Mouse (Mus musculus): Measurements from ENCODE around the gene Jazf1. TPM values are rescaled to one million over a fixed set of nuclear protein-coding genes. Genes with fewer than 3 reads are reported as not detected.

Gene Jazf1
- polyA plus RNA-seq, 1 experiment from 2014 or later: 3.2 TPM

GRCm38 (mm10) chr6:52894501-52894823 lies 174.0 kb downstream of the Jazf1 start:
- H3K36me3 ChIP-seq (ENCODE audit: insufficient read depth, low read length): no peaks in the 10 kb centered on the region
- H3K27ac ChIP-seq: no peak overlapping the region
- DNase-seq (ENCODE audit: low spot score): no peak
- H3K4me1 ChIP-seq (replicated peaks; ENCODE audit: insufficient read depth, low read length): no peaks in the 10 kb centered on the region; the same call in 1 of the 2 replicates
- no peak overlapping the region for H3K4me2 ChIP-seq (ENCODE audit: low read length)
- H3K9ac ChIP-seq (ENCODE audit: low read depth, low read length): no peak overlapping the region
- no peak overlapping the region for H3K4me3 ChIP-seq (replicated peaks; ENCODE audit: low read depth, low read length)
- H3K9me3 ChIP-seq (replicated peaks; ENCODE audit: low read length): no peaks in the 10 kb centered on the region
- no peaks in the 10 kb centered on the region for H3K27me3 ChIP-seq (ENCODE audit: insufficient read depth, low read length)
- no peak for TF ChIP-seq CTCF (IDR thresholded peaks at IDR 0.05; ENCODE audit: low read depth)
- 56% methylated on average over 13 of the region's 13 CpGs for WGBS
- ATAC-seq (replicated peaks; ENCODE audit: low FRiP score, low read depth): no peak

GRCm38 (mm10) chr6:52893811-52894500 lies 174.5 kb downstream of the Jazf1 start:
- WGBS: 50% methylated on average over 9 of the region's 9 CpGs
- no peaks in the 10 kb centered on the region for H3K36me3 ChIP-seq (ENCODE audit: insufficient read depth, low read length)
- no peak overlapping the region for H3K27ac ChIP-seq
- H3K4me3 ChIP-seq (replicated peaks; ENCODE audit: low read depth, low read length): no peak overlapping the region
- no peak for ATAC-seq (replicated peaks; ENCODE audit: low FRiP score, low read depth)
- no peak for DNase-seq (ENCODE audit: low spot score)
- H3K9ac ChIP-seq (ENCODE audit: low read depth, low read length): no peak overlapping the region
- H3K9me3 ChIP-seq (replicated peaks; ENCODE audit: low read length): no peaks in the 10 kb centered on the region
- H3K27me3 ChIP-seq (ENCODE audit: insufficient read depth, low read length): no peaks in the 10 kb centered on the region
- TF ChIP-seq CTCF (IDR thresholded peaks at IDR 0.05; ENCODE audit: low read depth): no peak
- H3K4me2 ChIP-seq (ENCODE audit: low read length): no peak overlapping the region
- H3K4me1 ChIP-seq (replicated peaks; ENCODE audit: insufficient read depth, low read length): no peaks in the 10 kb centered on the region; the same call in 1 of the 2 replicates

- Histone ChIP-seq H3K4me1 (replicated peaks; ENCODE audit: insufficient read depth, low read length) (no peaks in the 10 kb centered on the region; the same call in 1 of the 2 replicates), H3K9ac (ENCODE audit: low read depth, low read length) (no peak overlapping the region), H3K27ac (no peak overlapping the region), H3K9me3 (replicated peaks; ENCODE audit: low read length) (no peaks in the 10 kb centered on the region), H3K27me3 (ENCODE audit: insufficient read depth, low read length) (no peaks in the 10 kb centered on the region), H3K4me3 (replicated peaks; ENCODE audit: low read depth, low read length) (no peak overlapping the region), H3K36me3 (ENCODE audit: insufficient read depth, low read length) (no peaks in the 10 kb centered on the region), H3K4me2 (ENCODE audit: low read length) (no peak overlapping the region)
- TF ChIP-seq CTCF (IDR thresholded peaks at IDR 0.05; ENCODE audit: low read depth): no peak
- ATAC-seq (replicated peaks; ENCODE audit: low FRiP score, low read depth) (no peak), DNase-seq (ENCODE audit: low spot score) (no peak)
- 81% methylated on average over 3 of the region's 3 CpGs for WGBS
Observed at GRCm38 (mm10) chr6:52892978-52893377, 175.5 kb downstream of the Jazf1 start.

- Histone ChIP-seq H3K4me3 (replicated peaks; ENCODE audit: low read depth, low read length) (no peak overlapping the region), H3K27me3 (ENCODE audit: insufficient read depth, low read length) (no peaks in the 10 kb centered on the region), H3K9ac (ENCODE audit: low read depth, low read length) (no peak overlapping the region), H3K4me2 (ENCODE audit: low read length) (no peak overlapping the region), H3K9me3 (replicated peaks; ENCODE audit: low read length) (no peaks in the 10 kb centered on the region), H3K36me3 (ENCODE audit: insufficient read depth, low read length) (no peaks in the 10 kb centered on the region), H3K27ac (no peak overlapping the region), H3K4me1 (replicated peaks; ENCODE audit: insufficient read depth, low read length) (no peaks in the 10 kb centered on the region)
- 50% methylated on average over 4 of the region's 4 CpGs for WGBS
- no peak for TF ChIP-seq CTCF (IDR thresholded peaks at IDR 0.05; ENCODE audit: low read depth)
- no peak for DNase-seq (ENCODE audit: low spot score)
- no peak for ATAC-seq (replicated peaks; ENCODE audit: low FRiP score, low read depth)
Observed at GRCm38 (mm10) chr6:52887541-52888203, 180.8 kb downstream of the Jazf1 start.

GRCm38 (mm10) chr6:52883773-52884172 lies 184.7 kb downstream of the Jazf1 start:
- TF ChIP-seq CTCF (IDR thresholded peaks at IDR 0.05; ENCODE audit: low read depth): no peak
- Histone ChIP-seq H3K9ac (ENCODE audit: low read depth, low read length) (no peak overlapping the region), H3K4me1 (replicated peaks; ENCODE audit: insufficient read depth, low read length) (no peaks in the 10 kb centered on the region), H3K4me2 (ENCODE audit: low read length) (no peak overlapping the region), H3K4me3 (replicated peaks; ENCODE audit: low read depth, low read length) (no peak overlapping the region), H3K36me3 (ENCODE audit: insufficient read depth, low read length) (no peaks in the 10 kb centered on the region), H3K27ac (no peak overlapping the region), H3K9me3 (replicated peaks; ENCODE audit: low read length) (no peaks in the 10 kb centered on the region), H3K27me3 (ENCODE audit: insufficient read depth, low read length) (no peaks in the 10 kb centered on the region)
- ATAC-seq (replicated peaks; ENCODE audit: low FRiP score, low read depth) (no peak), DNase-seq (ENCODE audit: low spot score) (no peak)
- 63% methylated on average over 2 of the region's 2 CpGs for WGBS

- Histone ChIP-seq H3K9me3 (replicated peaks; ENCODE audit: low read length) (no peaks in the 10 kb centered on the region), H3K36me3 (ENCODE audit: insufficient read depth, low read length) (no peaks in the 10 kb centered on the region), H3K4me2 (ENCODE audit: low read length) (no peak overlapping the region), H3K9ac (ENCODE audit: low read depth, low read length) (no peak overlapping the region), H3K4me3 (replicated peaks; ENCODE audit: low read depth, low read length) (no peak overlapping the region), H3K27ac (no peak overlapping the region), H3K27me3 (ENCODE audit: insufficient read depth, low read length) (no peaks in the 10 kb centered on the region), H3K4me1 (replicated peaks; ENCODE audit: insufficient read depth, low read length) (no peaks in the 10 kb centered on the region; the same call in 1 of the 2 replicates)
- ATAC-seq (replicated peaks; ENCODE audit: low FRiP score, low read depth) (no peak), DNase-seq (ENCODE audit: low spot score) (no peak)
- TF ChIP-seq CTCF (IDR thresholded peaks at IDR 0.05; ENCODE audit: low read depth): no peak
- 16% methylated on average over 4 of the region's 4 CpGs for WGBS
Observed at GRCm38 (mm10) chr6:52877176-52877575, 191.3 kb downstream of the Jazf1 start.

Measured in kidney, postnatal 0 days (tissue).